Mouse (Mus musculus) myocyte (in vitro differentiated cells): Measurements from ENCODE around the gene Gle1.

ENCODE experiments used
- E2F4 ChIP-seq: IDR thresholded peaks from one replicate; pipeline ENCODE4 v1.6.1; 2011; ENCODE audit warnings: mild to moderate bottlenecking, control low read depth, moderate library complexity; ENCODE audit not compliant: insufficient read depth
- MAX ChIP-seq: IDR thresholded peaks from one replicate; pipeline ENCODE4 v1.6.1; 2011; ENCODE audit warnings: low read depth, mild to moderate bottlenecking, control low read depth
- MYOG ChIP-seq, 3 experiments: IDR thresholded peaks; one replicate each; pipeline ENCODE4 v1.6.1; 2011; ENCODE audit warnings: control low read depth in 2 of 3, low read depth in 2 of 3, mild to moderate bottlenecking in 2 of 3; ENCODE audit not compliant: insufficient read length in 2 of 3, control insufficient read depth in 1 of 3, insufficient read depth in 1 of 3
- POLR2A ChIP-seq: IDR thresholded peaks from one replicate; pipeline ENCODE4 v1.6.1; 2011; ENCODE audit warnings: low read depth, mild to moderate bottlenecking, control low read depth, moderate library complexity; ENCODE audit not compliant: insufficient read length
- POLR2AphosphoS2 ChIP-seq: IDR thresholded peaks from one replicate; pipeline ENCODE4 v1.6.1; 2011; ENCODE audit warnings: low read depth, control low read depth; ENCODE audit not compliant: insufficient read length
- TCF12 ChIP-seq: IDR thresholded peaks from one replicate; pipeline ENCODE4 v1.6.1; 2011; ENCODE audit warnings: mild to moderate bottlenecking, control low read depth; ENCODE audit not compliant: poor library complexity, insufficient read depth, severe bottlenecking
- USF1 ChIP-seq: IDR thresholded peaks from one replicate; pipeline ENCODE4 v1.6.1; 2011; ENCODE audit warnings: low read depth, mild to moderate bottlenecking, control low read depth, moderate library complexity

DNA sequence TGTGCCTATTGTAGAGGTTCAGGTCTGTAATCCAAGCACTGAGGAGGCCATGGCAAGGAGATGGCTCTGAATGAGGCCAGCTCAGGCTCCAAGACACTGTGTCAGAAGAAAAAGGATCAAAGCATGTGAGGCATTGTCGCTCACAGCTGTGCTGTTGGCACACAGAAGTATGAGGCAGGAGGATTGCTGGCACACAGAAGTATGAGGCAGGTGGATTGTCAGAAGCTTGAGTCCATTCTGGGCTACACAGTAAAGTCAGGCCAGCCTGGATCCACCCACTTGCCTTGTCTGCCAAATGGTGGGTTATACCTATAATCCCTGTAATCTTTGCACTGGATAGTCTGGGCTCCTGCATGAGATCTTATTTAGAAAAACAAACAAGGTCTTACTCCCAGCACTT, 37.1 kb upstream of the Gle1 start:
- no peak for TF ChIP-seq POLR2AphosphoS2
- TF ChIP-seq POLR2A, result no peak
- no peak for TF ChIP-seq MAX
- no peak for TF ChIP-seq MYOG (IDR thresholded peaks at IDR 0.05; ENCODE audit: control insufficient read depth in 1 of 3, insufficient read depth in 1 of 3, insufficient read length in 2 of 3, low read depth in 2 of 3)
- no peak for TF ChIP-seq TCF12
- no peak for TF ChIP-seq E2F4
- TF ChIP-seq USF1, result no peak
